Mouse (Mus musculus): ENCODE measurements around the gene AI597479. TPM values are rescaled to one million over a fixed set of nuclear protein-coding genes. Genes with fewer than 3 reads are reported as not detected.

Gene AI597479
- polyA plus RNA-seq, 1 experiment: 1.0 TPM

GRCm38 (mm10) chr1:43138268-43138812 is 39.8 kb downstream of the AI597479 start:
- no peak overlapping the region for H3K4me3 ChIP-seq (replicated peaks)
- no peaks in the 10 kb centered on the region for H3K9me3 ChIP-seq
- peaks cover 6% of the 10 kb centered on the region for H3K27me3 ChIP-seq (replicated peaks)
- no peaks in the 10 kb centered on the region for H3K36me3 ChIP-seq (replicated peaks; ENCODE audit: low read length)
- TF ChIP-seq GATA1 (IDR thresholded peaks at IDR 0.05; ENCODE audit: borderline replicate concordance, low read length) (no peak), FLI1 (IDR thresholded peaks at IDR 0.05; ENCODE audit: low read length) (no peak)
- H3K4me1 ChIP-seq: peaks cover 40% of the 10 kb centered on the region

- H3K9me3 ChIP-seq: no peaks in the 10 kb centered on the region
- H3K36me3 ChIP-seq (replicated peaks; ENCODE audit: low read length): no peaks in the 10 kb centered on the region
- peaks cover 51% of the 10 kb centered on the region for H3K4me1 ChIP-seq
- no peak overlapping the region for H3K4me3 ChIP-seq (replicated peaks)
- TF ChIP-seq FLI1 (IDR thresholded peaks at IDR 0.05; ENCODE audit: low read length) (no peak), GATA1 (IDR thresholded peaks at IDR 0.05; ENCODE audit: borderline replicate concordance, low read length) (no peak)
- H3K27me3 ChIP-seq (replicated peaks): peaks cover 6% of the 10 kb centered on the region
Observed at GRCm38 (mm10) chr1:43139587-43140266, 41.2 kb downstream of the AI597479 start.

GRCm38 (mm10) chr1:43141555-43141961 is 43.0 kb downstream of the AI597479 start:
- Histone ChIP-seq H3K9me3 (no peaks in the 10 kb centered on the region), H3K4me3 (replicated peaks) (no peak overlapping the region), H3K27me3 (replicated peaks) (peaks cover 3% of the 10 kb centered on the region), H3K36me3 (replicated peaks; ENCODE audit: low read length) (no peaks in the 10 kb centered on the region), H3K4me1 (peaks cover 48% of the 10 kb centered on the region)
- TF ChIP-seq FLI1 (IDR thresholded peaks at IDR 0.05; ENCODE audit: low read length): no peak
- no peak for TF ChIP-seq GATA1 (IDR thresholded peaks at IDR 0.05; ENCODE audit: borderline replicate concordance, low read length)

- Histone ChIP-seq H3K4me3 (replicated peaks) (no peak overlapping the region), H3K4me1 (peaks cover 44% of the 10 kb centered on the region), H3K27me3 (replicated peaks) (peaks cover 6% of the 10 kb centered on the region), H3K36me3 (replicated peaks; ENCODE audit: low read length) (no peaks in the 10 kb centered on the region), H3K9me3 (no peaks in the 10 kb centered on the region)
- TF ChIP-seq GATA1 (IDR thresholded peaks at IDR 0.05; ENCODE audit: borderline replicate concordance, low read length): no peak
- TF ChIP-seq FLI1 (IDR thresholded peaks at IDR 0.05; ENCODE audit: low read length): no peak
Observed at GRCm38 (mm10) chr1:43142849-43143248, 44.3 kb downstream of the AI597479 start.

DNA sequence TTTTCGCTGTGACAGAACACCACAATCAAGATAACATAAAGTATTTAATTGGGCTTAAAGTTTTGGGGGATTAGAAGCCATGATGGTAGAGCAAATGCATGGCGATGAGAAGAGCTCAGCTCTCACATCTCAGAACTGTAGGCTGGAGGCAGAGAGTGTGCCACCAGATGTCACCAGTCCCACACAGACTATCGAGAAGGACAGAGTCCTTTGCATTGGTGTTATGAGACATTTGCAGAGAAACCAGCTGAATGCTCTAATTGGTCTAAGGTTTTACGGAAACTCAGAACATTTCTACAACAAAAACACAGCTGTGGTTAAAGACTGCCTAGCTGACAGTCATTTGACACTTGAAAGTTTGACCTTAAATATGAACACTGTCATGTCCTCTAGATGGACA is 44.8 kb downstream of the AI597479 start:
- no peak for TF ChIP-seq GATA1 (IDR thresholded peaks at IDR 0.05; ENCODE audit: borderline replicate concordance, low read length)
- no peak for TF ChIP-seq FLI1 (IDR thresholded peaks at IDR 0.05; ENCODE audit: low read length)
- no peaks in the 10 kb centered on the region for H3K36me3 ChIP-seq (replicated peaks; ENCODE audit: low read length)
- H3K27me3 ChIP-seq (replicated peaks): peaks cover 6% of the 10 kb centered on the region
- peaks cover 42% of the 10 kb centered on the region for H3K4me1 ChIP-seq
- no peaks in the 10 kb centered on the region for H3K9me3 ChIP-seq
- H3K4me3 ChIP-seq (replicated peaks): no peak overlapping the region

GRCm38 (mm10) chr1:43143791-43144190 is 45.3 kb downstream of the AI597479 start:
- Histone ChIP-seq H3K36me3 (replicated peaks; ENCODE audit: low read length) (no peaks in the 10 kb centered on the region), H3K4me1 (peaks cover 38% of the 10 kb centered on the region), H3K27me3 (replicated peaks) (peaks cover 6% of the 10 kb centered on the region), H3K4me3 (replicated peaks) (no peak overlapping the region), H3K9me3 (no peaks in the 10 kb centered on the region)
- TF ChIP-seq FLI1 (IDR thresholded peaks at IDR 0.05; ENCODE audit: low read length) (no peak), GATA1 (IDR thresholded peaks at IDR 0.05; ENCODE audit: borderline replicate concordance, low read length) (no peak)

- no peak for TF ChIP-seq GATA1 (IDR thresholded peaks at IDR 0.05; ENCODE audit: borderline replicate concordance, low read length)
- TF ChIP-seq FLI1 (IDR thresholded peaks at IDR 0.05; ENCODE audit: low read length): no peak
- H3K9me3 ChIP-seq: no peaks in the 10 kb centered on the region
Observed at GRCm38 (mm10) chr1:43144338-43144906, 45.9 kb downstream of the AI597479 start.

GRCm38 (mm10) chr1:43145388-43145787 is 46.9 kb downstream of the AI597479 start:
- peaks cover 31% of the 10 kb centered on the region for H3K4me1 ChIP-seq
- H3K27me3 ChIP-seq (replicated peaks): peaks cover 6% of the 10 kb centered on the region
- no peaks in the 10 kb centered on the region for H3K9me3 ChIP-seq
- TF ChIP-seq GATA1 (IDR thresholded peaks at IDR 0.05; ENCODE audit: borderline replicate concordance, low read length) (no peak), FLI1 (IDR thresholded peaks at IDR 0.05; ENCODE audit: low read length) (no peak)
- no peak overlapping the region for H3K4me3 ChIP-seq (replicated peaks)
- no peaks in the 10 kb centered on the region for H3K36me3 ChIP-seq (replicated peaks; ENCODE audit: low read length)

More at GRCm38 (mm10) chr1:43144338-43144906, 45.9 kb downstream of the AI597479 start:
- Histone ChIP-seq H3K4me3 (replicated peaks) (no peak overlapping the region), H3K4me1 (peaks cover 37% of the 10 kb centered on the region), H3K36me3 (replicated peaks; ENCODE audit: low read length) (no peaks in the 10 kb centered on the region), H3K27me3 (replicated peaks) (peaks cover 6% of the 10 kb centered on the region)

DNA sequence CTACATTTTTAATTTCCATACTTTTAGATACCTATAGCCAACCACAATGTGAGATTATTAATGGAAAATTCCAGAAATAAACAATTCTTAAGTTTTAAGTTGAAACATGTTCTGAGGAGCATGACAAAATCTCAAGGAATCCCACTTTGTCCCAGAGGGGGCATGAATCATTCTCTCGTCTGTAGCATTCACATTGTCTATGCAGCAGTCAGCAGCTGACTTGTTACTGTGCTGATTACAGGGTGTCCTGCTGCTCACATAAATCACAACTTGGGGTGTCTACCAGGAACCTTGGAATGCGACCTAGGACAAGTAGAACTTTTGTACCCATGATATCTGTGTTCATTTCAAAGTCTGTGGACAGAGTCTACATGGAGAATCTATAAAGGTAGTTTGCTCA is 49.0 kb downstream of the AI597479 start:
- TF ChIP-seq FLI1 (IDR thresholded peaks at IDR 0.05; ENCODE audit: low read length) (no peak), GATA1 (IDR thresholded peaks at IDR 0.05; ENCODE audit: borderline replicate concordance, low read length) (no peak)
- H3K36me3 ChIP-seq (replicated peaks; ENCODE audit: low read length): no peaks in the 10 kb centered on the region
- peaks cover 22% of the 10 kb centered on the region for H3K4me1 ChIP-seq
- no peaks in the 10 kb centered on the region for H3K9me3 ChIP-seq
- H3K4me3 ChIP-seq (replicated peaks): no peak overlapping the region
- peaks cover 3% of the 10 kb centered on the region for H3K27me3 ChIP-seq (replicated peaks)

DNA sequence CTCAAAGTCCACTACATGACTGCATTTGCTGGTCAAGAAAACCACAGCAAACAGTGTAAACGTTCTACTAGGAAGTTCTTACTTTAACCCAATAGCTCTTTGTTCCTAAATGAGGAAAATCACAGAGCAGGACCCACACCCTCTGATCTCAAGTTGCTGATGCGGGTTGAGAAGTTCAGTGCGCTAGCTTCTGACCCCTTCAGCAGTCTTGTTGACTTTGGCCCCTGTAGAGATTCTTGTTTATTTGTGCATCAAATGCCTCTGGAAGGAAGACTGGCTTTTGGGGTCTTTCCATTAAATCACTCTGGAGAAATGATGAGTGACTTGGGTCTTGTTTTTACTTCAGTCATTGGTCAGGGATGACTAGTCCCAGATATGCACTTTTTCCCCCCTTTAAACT is 51.7 kb downstream of the AI597479 start:
- Histone ChIP-seq H3K36me3 (replicated peaks; ENCODE audit: low read length) (no peaks in the 10 kb centered on the region), H3K27me3 (replicated peaks) (peaks cover 7% of the 10 kb centered on the region), H3K4me1 (peaks cover 9% of the 10 kb centered on the region; the same call in 1 of the 2 replicates), H3K9me3 (no peaks in the 10 kb centered on the region), H3K4me3 (replicated peaks) (no peak overlapping the region)
- TF ChIP-seq GATA1 (IDR thresholded peaks at IDR 0.05; ENCODE audit: borderline replicate concordance, low read length) (no peak), FLI1 (IDR thresholded peaks at IDR 0.05; ENCODE audit: low read length) (no peak)
